ENCODE assay signal across 15 mouse cellular contexts in genomic region chr11:101587676-101588075, GRCm38 (mm10). TPM values are rescaled to one million over a fixed set of nuclear protein-coding genes. Genes with fewer than 3 reads are reported as not detected.
DNase-seq lines count a peak whose midpoint lies in the region; ATAC-seq lines count a peak whose summit lies in the region.
"Had no signal": no experiment of that assay in that cellular context is flagged by ENCODE, and none has a peak within 500 bp of the region (broad histone marks: within the 10 kb centered on the region; RNA-seq: fewer than 3 reads in every experiment).

No protein-coding gene starts in this region.

- peak; percentile 76 for ATAC-seq in granulocyte monocyte progenitor cell, adult 5-6 weeks (replicated peaks; ENCODE audit: poor library complexity, severe bottlenecking)
- peak; percentile 72 for ATAC-seq in monocyte, adult 5-6 weeks (replicated peaks; ENCODE audit: insufficient number of reproducible peaks, low FRiP score, low TSS enrichment, poor library complexity, severe bottlenecking)
- no peak for ATAC-seq in activated CD4-positive, CD25-positive, alpha-beta regulatory T cell, adult 4 months
- ATAC-seq: forebrain, embryonic 16.5 days had no signal

- no peaks in the 10 kb centered on the region; the same call in 1 of the 2 replicates for H3K4me1 ChIP-seq in embryonic facial prominence, embryonic 10.5 days

- H3K27ac ChIP-seq in embryonic facial prominence, embryonic 10.5 days (replicated peaks) = no peak overlapping the region
- H3K27ac ChIP-seq: liver, embryonic 14.5 days had no signal

- H3K36me3 ChIP-seq in embryonic facial prominence, embryonic 10.5 days (replicated peaks) = peaks cover 4% of the 10 kb centered on the region; the same call in 1 of the 2 replicates

- WGBS in embryonic facial prominence, embryonic 10.5 days = 90% methylated on average over 10 of the region's 10 CpGs

- peak; percentile 47 to 59 for DNase-seq in layer of hippocampus, adult 18-20 months (ENCODE audit: low spot score in 2 of 2)
- DNase-seq in layer of hippocampus, postnatal 10 days (ENCODE audit: low spot score in 2 of 2) = no peak
- peak; percentile 83 for DNase-seq in adipocyte (ENCODE audit: low spot score)
- DNase-seq in embryonic facial prominence, embryonic 10.5 days (ENCODE audit: low spot score) = no peak
- no peak for DNase-seq in adrenal gland, postnatal 4 days (ENCODE audit: low spot score in 2 of 2)
- DNase-seq: heart, postnatal 10 days; thymus, postnatal 4 days had no signal

- H3K9me3 ChIP-seq in embryonic facial prominence, embryonic 10.5 days = no peaks in the 10 kb centered on the region

- H3K27me3 ChIP-seq in embryonic facial prominence, embryonic 10.5 days (replicated peaks; ENCODE audit: low read depth, poor library complexity, severe bottlenecking) = no peaks in the 10 kb centered on the region

- H3K4me3 ChIP-seq in embryonic facial prominence, embryonic 10.5 days = no peak overlapping the region

RNA-seq across cellular contexts. Expression of gene Tmem106a, which starts 5.6 kb away (rescaled TPM):
- 1 to 10 TPM; 1.2 to 2.0 TPM for total RNA-seq in layer of hippocampus, adult 18-20 months (2021)
- total RNA-seq in layer of hippocampus, postnatal 10 days (2021) = 1 to 10 TPM; 2.7 to 3.6 TPM
- 4.3 and 6.3 TPM in 2 replicates for total RNA-seq in granulocyte monocyte progenitor cell, adult 5-6 weeks (2014; fragmentation: Nextera tagmentation)
- total RNA-seq in granulocyte monocyte progenitor cell, adult 5-6 weeks (2017) = 0.78 and 1.4 TPM in 2 replicates
- total RNA-seq in monocyte, adult 5-6 weeks (2017) = 10.7 to 18.1 TPM (median 15.4 TPM) in 3 replicates
- polyA plus RNA-seq in embryonic facial prominence, embryonic 10.5 days (2016; fragmentation: Nextera tagmentation; extraction: Ambion mirVana) = 1.5 and 2.1 TPM in 2 replicates
- 10 to 100 TPM; 19.2 to 21.0 TPM for total RNA-seq in adrenal gland, postnatal 4 days (2021)
- 10 to 100 TPM; 13.4 to 13.6 TPM for polyA plus RNA-seq in activated CD4-positive, CD25-positive, alpha-beta regulatory T cell, adult 4 months (2017; shearing (Covaris generic))

RNA-seq across cellular contexts. Expression of gene Gm11634, which starts 11.4 kb away (rescaled TPM):
- total RNA-seq in layer of hippocampus, adult 18-20 months (2021) = not detected
- not detected for total RNA-seq in layer of hippocampus, postnatal 10 days (2021)
- not detected in 2 replicates for total RNA-seq in granulocyte monocyte progenitor cell, adult 5-6 weeks (2014; fragmentation: Nextera tagmentation)
- total RNA-seq in granulocyte monocyte progenitor cell, adult 5-6 weeks (2017) = not detected in 2 replicates
- total RNA-seq in monocyte, adult 5-6 weeks (2017) = not detected in 3 replicates
- not detected in 2 replicates for polyA plus RNA-seq in embryonic facial prominence, embryonic 10.5 days (2016; fragmentation: Nextera tagmentation; extraction: Ambion mirVana)
- not detected for total RNA-seq in adrenal gland, postnatal 4 days (2021)
- polyA plus RNA-seq in activated CD4-positive, CD25-positive, alpha-beta regulatory T cell, adult 4 months (2017; shearing (Covaris generic)) = not detected
- total RNA-seq: adrenal gland, adult 18-20 months; heart, postnatal 10 days had no signal
- polyA plus RNA-seq: cortical plate, adult 2 months; forebrain, embryonic 16.5 days; kidney, embryonic 16.5 days; liver, embryonic 14.5 days had no signal

RNA-seq across cellular contexts. Expression of gene Nbr1, which starts 35.7 kb away (rescaled TPM):
- 100 to 1,000 TPM; 134 to 138 TPM for total RNA-seq in layer of hippocampus, adult 18-20 months (2021)
- 100 to 1,000 TPM; 161 to 165 TPM for total RNA-seq in layer of hippocampus, postnatal 10 days (2021)
- total RNA-seq in granulocyte monocyte progenitor cell, adult 5-6 weeks (2014; fragmentation: Nextera tagmentation) = 33.2 and 45.0 TPM in 2 replicates
- total RNA-seq in granulocyte monocyte progenitor cell, adult 5-6 weeks (2017) = 38.6 and 41.4 TPM in 2 replicates
- total RNA-seq in monocyte, adult 5-6 weeks (2017) = 67.9 to 104 TPM (median 83.1 TPM) in 3 replicates
- polyA plus RNA-seq in embryonic facial prominence, embryonic 10.5 days (2016; fragmentation: Nextera tagmentation; extraction: Ambion mirVana) = 68.0 and 70.0 TPM in 2 replicates
- 100 to 1,000 TPM; 167 to 227 TPM for total RNA-seq in adrenal gland, postnatal 4 days (2021)
- polyA plus RNA-seq in activated CD4-positive, CD25-positive, alpha-beta regulatory T cell, adult 4 months (2017; shearing (Covaris generic)) = 10 to 100 TPM; 42.3 to 84.0 TPM

RNA-seq across cellular contexts. Expression of gene Brca1, which starts 35.9 kb away (rescaled TPM):
- 1 to 10 TPM in 1 of 2 experiments, under 1 TPM in 1; 0.56 to 1.0 TPM for total RNA-seq in layer of hippocampus, adult 18-20 months (2021)
- 1 to 10 TPM; 2.7 to 3.3 TPM for total RNA-seq in layer of hippocampus, postnatal 10 days (2021)
- 26.6 and 34.0 TPM in 2 replicates for total RNA-seq in granulocyte monocyte progenitor cell, adult 5-6 weeks (2014; fragmentation: Nextera tagmentation)
- 38.5 and 39.0 TPM in 2 replicates for total RNA-seq in granulocyte monocyte progenitor cell, adult 5-6 weeks (2017)
- 2.9 to 8.0 TPM (median 5.2 TPM) in 3 replicates for total RNA-seq in monocyte, adult 5-6 weeks (2017)
- 23.7 and 27.0 TPM in 2 replicates for polyA plus RNA-seq in embryonic facial prominence, embryonic 10.5 days (2016; fragmentation: Nextera tagmentation; extraction: Ambion mirVana)
- 10 to 100 TPM; 16.6 to 18.9 TPM for total RNA-seq in adrenal gland, postnatal 4 days (2021)
- 1 to 10 TPM; 5.4 to 5.8 TPM for polyA plus RNA-seq in activated CD4-positive, CD25-positive, alpha-beta regulatory T cell, adult 4 months (2017; shearing (Covaris generic))

RNA-seq across cellular contexts. Expression of gene Rdm1, which starts 39.3 kb away (rescaled TPM):
- 10 to 100 TPM; 12.0 to 15.0 TPM for total RNA-seq in layer of hippocampus, adult 18-20 months (2021)
- 1 to 10 TPM; 4.2 to 7.7 TPM for total RNA-seq in layer of hippocampus, postnatal 10 days (2021)
- total RNA-seq in granulocyte monocyte progenitor cell, adult 5-6 weeks (2014; fragmentation: Nextera tagmentation) = 6.4 and 28.8 TPM in 2 replicates
- total RNA-seq in granulocyte monocyte progenitor cell, adult 5-6 weeks (2017) = 6.2 and 17.0 TPM in 2 replicates
- total RNA-seq in monocyte, adult 5-6 weeks (2017) = 9.4 to 22.4 TPM (median 18.2 TPM) in 3 replicates
- polyA plus RNA-seq in embryonic facial prominence, embryonic 10.5 days (2016; fragmentation: Nextera tagmentation; extraction: Ambion mirVana) = 28.2 and 29.4 TPM in 2 replicates
- 10 to 100 TPM; 29.1 to 33.0 TPM for total RNA-seq in adrenal gland, postnatal 4 days (2021)
- polyA plus RNA-seq in activated CD4-positive, CD25-positive, alpha-beta regulatory T cell, adult 4 months (2017; shearing (Covaris generic)) = 100 to 1,000 TPM in 1 of 2 experiments, 10 to 100 TPM in 1; 65.1 to 101 TPM

Comparison
In these comparisons a context has a peak if more than half of its experiments do, and no peak if none do; other contexts are left out.
1. DNase-seq: peak in layer of hippocampus, adult 18-20 months (2 of 2) and adipocyte (single experiment); none in layer of hippocampus, postnatal 10 days (0 of 2), embryonic facial prominence, embryonic 10.5 days (single experiment) and adrenal gland, postnatal 4 days (0 of 2).